ENCODE assay signal across 10 mouse cellular contexts in the genomic region with DNA sequence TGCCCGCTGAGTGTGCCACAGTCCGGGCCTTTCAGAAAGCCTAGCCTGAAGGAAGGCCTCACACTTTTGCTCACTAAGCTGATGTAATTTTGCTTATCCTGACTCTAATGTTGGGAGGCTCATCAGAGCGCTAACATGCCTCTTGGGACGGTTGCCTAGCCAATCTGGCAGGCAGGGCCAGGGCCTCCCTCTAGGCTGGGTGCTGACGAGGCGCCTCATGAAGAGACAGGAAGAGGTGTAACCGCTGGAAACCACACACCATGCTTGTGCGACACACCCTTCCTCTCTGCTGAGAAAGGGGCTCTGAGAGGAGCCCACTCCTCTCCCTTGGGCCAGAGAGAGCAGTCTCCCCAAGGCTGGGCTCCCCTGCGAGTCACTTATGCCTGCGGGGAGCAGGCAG. TPM values are rescaled to one million over a fixed set of nuclear protein-coding genes. Genes with fewer than 3 reads are reported as not detected.
DNase-seq lines count a peak whose midpoint lies in the region; ATAC-seq and TF ChIP-seq lines count a peak whose summit lies in the region.
"Had no signal": no experiment of that assay in that cellular context is flagged by ENCODE, and none has a peak within 500 bp of the region (broad histone marks: within the 10 kb centered on the region; RNA-seq: fewer than 3 reads in every experiment).

No protein-coding gene starts in this region.

- TF ChIP-seq CTCF in bone marrow macrophage, adult 2 months (IDR thresholded peaks at IDR 0.05; ENCODE audit: low read depth, low read length), result no peak

- DNase-seq in gastrocnemius, adult 18-20 months (ENCODE audit: low spot score), result peak; percentile 40
- no peak for DNase-seq in gastrocnemius, postnatal 10 days
- peak; percentile 18 for DNase-seq in lung, postnatal 14 days
- DNase-seq in splenic B cell, adult 2 months (ENCODE audit: low read depth, low spot score), result peak; percentile 64
- DNase-seq in layer of hippocampus, adult 9-11 months, result no peak

- H3K27ac ChIP-seq in bone marrow macrophage, adult 2 months (ENCODE audit: insufficient read depth, low read depth, low read length), result peak overlapping the region; percentile 50
- H3K27ac ChIP-seq in kidney, embryonic 14.5 days (ENCODE audit: low read depth, low read length), result no peak overlapping the region
- H3K27ac ChIP-seq in intestine, embryonic 15.5 days, result no peak overlapping the region
- H3K27ac ChIP-seq: embryonic facial prominence, embryonic 12.5 days; limb, embryonic 15.5 days had no signal

- ATAC-seq in kidney, embryonic 14.5 days (ENCODE audit: low FRiP score, low TSS enrichment), result no peak
- no peak for ATAC-seq in intestine, embryonic 15.5 days

- no peak overlapping the region for H3K4me2 ChIP-seq in kidney, embryonic 14.5 days (replicated peaks; ENCODE audit: low read depth, low read length)
- no peak overlapping the region for H3K4me2 ChIP-seq in intestine, embryonic 15.5 days (replicated peaks)
- H3K4me2 ChIP-seq: embryonic facial prominence, embryonic 12.5 days; limb, embryonic 15.5 days had no signal

- H3K9me3 ChIP-seq in kidney, embryonic 14.5 days (ENCODE audit: control insufficient read depth, low read length), result no peaks in the 10 kb centered on the region
- H3K9me3 ChIP-seq in intestine, embryonic 15.5 days, result no peaks in the 10 kb centered on the region
- H3K9me3 ChIP-seq: embryonic facial prominence, embryonic 12.5 days; limb, embryonic 15.5 days had no signal

- no peak for TF ChIP-seq POLR2A in bone marrow macrophage, adult 2 months (IDR thresholded peaks at IDR 0.05; ENCODE audit: borderline replicate concordance, low read depth, low read length)

- no peaks in the 10 kb centered on the region; the same call in 1 of the 2 replicates for H3K36me3 ChIP-seq in splenic B cell, adult 2 months (ENCODE audit: control insufficient read depth, insufficient read depth, low read length, poor library complexity, severe bottlenecking)
- H3K36me3 ChIP-seq in kidney, embryonic 14.5 days (ENCODE audit: control insufficient read depth, insufficient read depth, low read length), result no peaks in the 10 kb centered on the region
- H3K36me3 ChIP-seq in intestine, embryonic 15.5 days, result no peaks in the 10 kb centered on the region
- H3K36me3 ChIP-seq: embryonic facial prominence, embryonic 12.5 days; limb, embryonic 15.5 days had no signal

- peak overlapping the region; percentile 63 for H3K4me3 ChIP-seq in bone marrow macrophage, adult 2 months (ENCODE audit: insufficient read depth, low read length)
- H3K4me3 ChIP-seq in kidney, embryonic 14.5 days (ENCODE audit: low read length), result no peak overlapping the region
- no peak overlapping the region for H3K4me3 ChIP-seq in intestine, embryonic 15.5 days (replicated peaks)
- H3K4me3 ChIP-seq: embryonic facial prominence, embryonic 12.5 days; limb, embryonic 15.5 days had no signal

- WGBS in kidney, embryonic 14.5 days, result 81% methylated on average over 10 of the region's 10 CpGs
- 79% methylated on average over 10 of the region's 10 CpGs for WGBS in intestine, embryonic 15.5 days

- no peak overlapping the region for H3K9ac ChIP-seq in kidney, embryonic 14.5 days (ENCODE audit: low read depth, low read length)
- H3K9ac ChIP-seq in intestine, embryonic 15.5 days, result no peak overlapping the region
- H3K9ac ChIP-seq: embryonic facial prominence, embryonic 12.5 days; limb, embryonic 15.5 days had no signal

- no peaks in the 10 kb centered on the region for H3K27me3 ChIP-seq in splenic B cell, adult 2 months (ENCODE audit: control insufficient read depth, insufficient read depth, low read length, poor library complexity, severe bottlenecking)
- H3K27me3 ChIP-seq in kidney, embryonic 14.5 days (ENCODE audit: control insufficient read depth, insufficient read depth, low read length), result no peaks in the 10 kb centered on the region
- H3K27me3 ChIP-seq in intestine, embryonic 15.5 days (replicated peaks), result no peaks in the 10 kb centered on the region
- H3K27me3 ChIP-seq: embryonic facial prominence, embryonic 12.5 days; limb, embryonic 15.5 days had no signal

- peaks cover 20% of the 10 kb centered on the region for H3K4me1 ChIP-seq in bone marrow macrophage, adult 2 months (ENCODE audit: control insufficient read depth, insufficient read depth, low read length)
- no peaks in the 10 kb centered on the region for H3K4me1 ChIP-seq in kidney, embryonic 14.5 days (ENCODE audit: control insufficient read depth, insufficient read depth, low read length)
- H3K4me1 ChIP-seq in intestine, embryonic 15.5 days (replicated peaks), result no peaks in the 10 kb centered on the region
- H3K4me1 ChIP-seq: embryonic facial prominence, embryonic 12.5 days had no signal

RNA-seq across cellular contexts. Expression of gene Nphp4, which starts 30.3 kb away (rescaled TPM):
- total RNA-seq in gastrocnemius, adult 18-20 months (2021), result 1 to 10 TPM in 1 of 2 experiments, under 1 TPM in 1; 0.85 to 1.1 TPM
- total RNA-seq in gastrocnemius, postnatal 10 days (2021), result 1 to 10 TPM; 1.2 to 1.8 TPM
- 1.4 and 1.6 TPM in 2 replicates for polyA plus RNA-seq in bone marrow macrophage, adult 2 months (2012; ENCODE audit: insufficient read depth, insufficient read length, missing spikeins)
- 3.3 and 3.7 TPM in 2 replicates for polyA plus RNA-seq in kidney, embryonic 14.5 days (2014; fragmentation: Nextera tagmentation; extraction: Ambion mirVana)
- 1.7 TPM in 2 replicates for polyA plus RNA-seq in intestine, embryonic 15.5 days (2015; fragmentation: Nextera tagmentation; extraction: Ambion mirVana)

RNA-seq across cellular contexts. Expression of gene Kcnab2, which starts 31.5 kb away (rescaled TPM):
- 1 to 10 TPM in 1 of 2 experiments, under 1 TPM in 1; 0.95 to 1.2 TPM for total RNA-seq in gastrocnemius, adult 18-20 months (2021)
- total RNA-seq in gastrocnemius, postnatal 10 days (2021), result 1 to 10 TPM; 3.2 to 5.4 TPM
- polyA plus RNA-seq in bone marrow macrophage, adult 2 months (2012; ENCODE audit: insufficient read depth, insufficient read length, missing spikeins), result 68.8 and 85.3 TPM in 2 replicates
- polyA plus RNA-seq in kidney, embryonic 14.5 days (2014; fragmentation: Nextera tagmentation; extraction: Ambion mirVana), result 3.4 and 5.3 TPM in 2 replicates
- 3.6 and 3.8 TPM in 2 replicates for polyA plus RNA-seq in intestine, embryonic 15.5 days (2015; fragmentation: Nextera tagmentation; extraction: Ambion mirVana)

Comparison
In these comparisons a context has a peak if more than half of its experiments do, and no peak if none do; other contexts are left out.
1. DNase-seq: peak in gastrocnemius, adult 18-20 months (single experiment), lung, postnatal 14 days (single experiment) and splenic B cell, adult 2 months (single experiment); none in gastrocnemius, postnatal 10 days (single experiment) and layer of hippocampus, adult 9-11 months (single experiment).
2. RNA of gene Kcnab2, which starts 31.5 kb away (polyA plus RNA-seq): 68.8 to 85.3 TPM in bone marrow macrophage, adult 2 months; 3.4 to 5.3 TPM in kidney, embryonic 14.5 days and 3.6 to 3.8 TPM in intestine, embryonic 15.5 days; every median in the first group is over 10 times any median in the second.